23 mouse cellular contexts compared by ENCODE assay signal in the genomic region with DNA sequence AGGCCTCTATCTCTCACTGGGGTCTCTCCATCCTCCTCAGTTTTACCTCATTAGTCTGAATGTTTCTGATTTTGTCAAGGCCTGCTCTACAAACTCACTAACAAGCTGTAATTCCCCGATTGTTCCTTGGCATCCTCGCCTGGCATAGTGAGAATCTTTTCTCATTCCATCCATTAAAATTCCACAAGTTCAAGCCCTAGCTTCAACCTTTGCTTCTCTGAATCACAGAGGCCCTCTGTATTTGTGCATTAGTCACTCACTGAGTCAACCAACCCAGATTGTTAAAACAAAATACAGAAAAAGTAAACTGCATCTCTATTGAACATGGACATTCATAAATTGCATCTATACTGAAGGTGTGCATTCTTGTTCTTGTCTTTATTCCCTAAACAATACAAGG.
"Had no signal": no experiment of that assay in that cellular context is flagged by ENCODE, and none has a peak within 500 bp of the region (broad histone marks: within the 10 kb centered on the region; RNA-seq: fewer than 3 reads in every experiment).

No protein-coding gene starts in this region.

- H3K27me3 ChIP-seq: limb, embryonic 12.5 days; limb, embryonic 15.5 days; liver, embryonic 15.5 days; lung, embryonic 15.5 days; megakaryocyte, embryonic 14.5 days; midbrain, embryonic 12.5 days; midbrain, embryonic 15.5 days; neural tube, embryonic 12.5 days; neural tube, embryonic 15.5 days; stomach, embryonic 15.5 days had no signal

- H3K9ac ChIP-seq: limb, embryonic 12.5 days; limb, embryonic 15.5 days; liver, embryonic 15.5 days; lung, embryonic 15.5 days; midbrain, embryonic 12.5 days; midbrain, embryonic 15.5 days; neural tube, embryonic 12.5 days; neural tube, embryonic 15.5 days; stomach, embryonic 15.5 days had no signal

- DNase-seq: kidney, adult 2 months; kidney, postnatal 10 days; kidney, postnatal 4 days; left cerebral cortex, postnatal 4 days; lung, adult 18-20 months; lung, postnatal 10 days; lung, postnatal 36 days; right cerebral cortex, adult 18-20 months; right cerebral cortex, postnatal 14 days; right cerebral cortex, postnatal 4 days; thymus, postnatal 25 days had no signal

- H3K36me3 ChIP-seq: limb, embryonic 12.5 days; limb, embryonic 15.5 days; liver, embryonic 15.5 days; lung, embryonic 15.5 days; midbrain, embryonic 12.5 days; midbrain, embryonic 15.5 days; neural tube, embryonic 12.5 days; neural tube, embryonic 15.5 days; stomach, embryonic 15.5 days had no signal

- H3K9me3 ChIP-seq: limb, embryonic 12.5 days; limb, embryonic 15.5 days; liver, embryonic 15.5 days; lung, embryonic 15.5 days; midbrain, embryonic 15.5 days; neural tube, embryonic 12.5 days; neural tube, embryonic 15.5 days; stomach, embryonic 15.5 days had no signal

- H3K4me2 ChIP-seq: limb, embryonic 12.5 days; limb, embryonic 15.5 days; liver, embryonic 11.5 days; liver, embryonic 15.5 days; lung, embryonic 15.5 days; midbrain, embryonic 12.5 days; midbrain, embryonic 15.5 days; neural tube, embryonic 12.5 days; neural tube, embryonic 15.5 days; stomach, embryonic 15.5 days had no signal

- H3K4me1 ChIP-seq: limb, embryonic 15.5 days; liver, embryonic 15.5 days; midbrain, embryonic 15.5 days had no signal

- H3K27ac ChIP-seq: limb, embryonic 12.5 days; limb, embryonic 15.5 days; liver, embryonic 15.5 days; lung, embryonic 15.5 days; midbrain, embryonic 12.5 days; midbrain, embryonic 15.5 days; neural tube, embryonic 12.5 days; stomach, embryonic 15.5 days had no signal

- H3K4me3 ChIP-seq: limb, embryonic 12.5 days; limb, embryonic 15.5 days; liver, embryonic 15.5 days; lung, embryonic 15.5 days; megakaryocyte, embryonic 14.5 days; midbrain, embryonic 12.5 days; midbrain, embryonic 15.5 days; neural tube, embryonic 12.5 days; neural tube, embryonic 15.5 days; stomach, embryonic 15.5 days had no signal

- ATAC-seq: intestine, postnatal 0 days; midbrain, embryonic 15.5 days had no signal
